Mouse (Mus musculus) c-Kit-positive CD71-positive TER-119-negative erythroid progenitor cells, embryonic 14.5 days (primary cell): ENCODE measurements around the gene Trim29.

Experiments
- DNase-seq: peaks from one replicate; pipeline ENCODE4 v3.0.0-alpha.2; 2013; ENCODE audit warnings: low read depth

Trim29 gene

DNA sequence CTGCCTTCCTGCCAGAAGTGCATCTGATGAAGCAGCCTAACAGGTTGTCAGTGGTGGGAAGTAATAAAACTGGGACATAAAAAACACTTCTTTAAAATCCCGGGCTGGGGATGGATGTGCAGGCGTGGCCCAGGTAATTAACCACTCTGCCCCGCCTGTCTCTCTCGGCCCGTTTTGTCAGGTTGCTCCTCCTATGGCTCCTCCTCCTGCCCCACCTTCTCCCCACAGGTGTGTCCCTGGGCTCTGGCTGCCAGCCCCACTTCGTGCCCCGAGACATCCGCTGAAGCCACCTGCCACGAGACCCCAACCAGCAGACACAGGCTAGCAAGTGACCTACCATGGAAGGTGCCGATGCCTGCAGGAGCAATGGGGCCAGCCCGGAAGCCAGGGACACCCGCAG is at the start of gene Trim29:
Trim29 (plus strand) TSS at position 311 of the 400 bp plus-strand sequence.
- DNase-seq: no peak

DNA sequence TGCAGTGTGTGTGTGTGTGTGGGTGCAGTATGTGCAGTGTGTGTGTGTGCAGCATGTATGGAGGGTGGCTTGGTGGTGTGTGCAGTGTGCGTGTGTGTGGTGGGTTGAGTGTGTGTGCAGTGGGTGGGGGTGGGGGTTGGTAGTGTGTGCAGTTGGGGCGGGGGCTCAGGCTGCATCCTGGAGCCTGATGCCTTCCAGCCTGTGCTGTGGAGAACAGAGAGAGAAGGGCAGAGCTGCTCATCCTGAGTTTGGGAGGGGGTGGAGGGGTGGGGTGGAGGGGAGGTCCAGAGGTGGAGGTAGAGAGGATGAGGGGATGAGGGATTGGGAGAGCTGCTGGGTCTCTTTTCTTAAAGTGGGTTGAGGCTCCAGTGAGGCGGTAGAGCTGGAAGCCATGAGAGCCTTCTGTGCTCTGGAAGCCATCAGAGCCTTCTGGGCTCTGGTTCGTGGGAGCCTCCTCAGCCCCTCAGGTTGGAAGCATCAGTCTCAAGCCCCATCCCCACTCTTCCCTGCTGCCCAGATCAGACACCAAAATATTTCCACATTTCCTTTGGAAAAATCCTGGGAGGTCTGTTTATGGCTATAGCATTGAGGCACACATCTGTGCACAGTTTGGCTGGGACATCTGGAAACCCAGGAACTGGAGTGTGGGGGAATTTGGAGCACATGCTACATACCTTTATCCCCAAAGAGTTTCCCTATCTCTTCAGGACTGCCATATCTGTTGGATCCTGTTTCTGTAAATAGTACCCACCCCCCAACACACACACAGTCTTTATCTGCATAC is 49.3 kb upstream of the Trim29 start:
- no peak for DNase-seq

DNA sequence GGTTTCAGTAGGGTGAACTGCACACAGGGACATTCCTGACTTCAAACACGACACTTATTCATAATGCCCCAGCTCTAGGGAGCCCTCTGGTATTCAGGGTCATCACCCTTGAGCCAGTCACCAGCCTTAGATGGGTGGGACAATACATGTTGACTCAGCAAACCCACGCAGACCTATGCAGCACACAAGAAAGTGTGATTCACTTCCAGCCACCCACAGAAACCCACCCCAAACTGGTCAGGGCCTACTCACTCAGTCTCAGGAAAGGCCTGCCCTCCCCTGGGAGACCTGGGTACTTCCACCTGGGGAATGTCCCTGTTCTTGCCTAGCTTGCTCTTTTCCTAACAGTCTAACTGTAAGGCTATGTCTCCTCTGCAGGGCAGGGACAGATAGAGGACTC is 48.7 kb upstream of the Trim29 start:
- DNase-seq: no peak

DNA sequence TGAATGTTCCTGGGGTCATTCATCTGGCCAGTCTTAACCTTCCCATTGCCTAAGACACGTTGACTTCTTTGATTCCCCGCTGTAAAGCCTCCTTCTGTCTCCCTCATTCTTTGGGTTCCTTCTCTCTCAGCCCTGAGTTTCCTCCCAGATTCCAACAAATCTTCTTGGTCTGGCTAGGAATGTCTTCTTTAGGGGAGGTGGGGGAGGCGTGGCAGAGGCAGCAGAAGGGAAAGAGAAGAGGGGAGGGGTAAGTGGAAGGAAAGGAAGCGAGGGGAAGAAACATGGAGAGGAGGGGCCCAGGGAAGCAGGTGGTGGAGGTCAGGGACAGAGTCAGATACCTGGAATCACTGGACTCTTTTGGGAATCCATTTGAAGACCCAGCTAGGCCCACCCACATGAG is 48.3 kb upstream of the Trim29 start:
- DNase-seq: no peak

DNA sequence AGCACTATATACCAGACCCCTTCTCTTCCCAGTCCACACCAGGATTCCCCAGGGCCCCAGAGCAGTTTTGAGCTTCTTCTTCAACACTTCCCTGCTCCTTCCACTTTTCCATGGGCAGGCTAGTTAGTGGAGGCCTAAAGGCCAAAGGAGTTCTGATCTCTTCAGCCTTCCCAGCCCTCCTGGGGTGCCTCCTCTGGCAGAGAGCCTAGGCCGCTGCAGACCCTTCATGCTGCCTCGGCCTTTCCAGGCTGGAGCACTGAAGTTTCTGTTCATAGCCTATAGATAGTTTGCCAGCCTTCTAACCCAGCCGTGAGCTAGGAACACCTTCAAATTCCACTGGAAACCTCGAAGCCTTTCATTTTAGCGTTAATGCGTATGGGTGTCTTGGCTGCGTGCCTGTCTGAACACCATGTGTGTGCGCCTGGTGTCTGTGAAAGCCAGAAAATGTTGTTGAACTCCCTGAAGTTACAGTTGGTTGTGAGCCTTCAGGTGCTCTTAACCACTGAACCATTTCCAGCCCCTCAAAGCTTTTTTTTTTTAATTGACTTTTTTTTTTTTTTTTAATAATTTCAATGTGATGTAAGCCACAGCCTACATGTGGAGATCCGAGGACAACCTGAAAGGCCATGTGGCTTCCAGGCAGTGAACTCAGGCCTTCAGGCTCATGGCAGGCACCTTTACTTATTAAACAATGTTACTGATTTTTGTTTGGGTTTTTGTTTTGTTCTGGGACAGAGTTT is 47.7 kb upstream of the Trim29 start:
- no peak for DNase-seq

DNA sequence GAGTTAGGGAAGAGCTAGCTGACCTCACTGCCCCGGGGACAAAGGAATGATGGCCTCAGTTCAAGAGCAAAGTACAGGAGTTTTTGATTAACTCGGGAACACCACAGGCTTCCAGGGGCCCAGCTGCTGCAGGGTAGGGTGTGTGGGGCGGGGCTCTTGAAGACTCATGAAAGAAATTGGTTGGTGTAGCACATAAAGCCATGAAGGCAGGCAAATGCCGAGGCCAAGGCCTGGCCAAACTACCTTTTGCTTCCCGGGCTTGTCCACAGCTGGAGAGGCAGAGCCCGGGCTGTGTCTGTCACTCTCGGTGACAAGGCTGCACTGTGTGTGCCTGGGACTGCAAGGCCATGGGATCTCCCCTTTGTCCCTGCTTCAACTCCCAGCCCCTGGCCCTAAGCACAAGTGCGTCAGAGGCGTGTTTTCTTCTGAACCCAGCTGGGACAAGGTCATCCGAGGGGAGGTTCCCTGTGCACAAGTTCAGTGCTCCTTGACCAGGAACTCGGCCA is 46.6 kb upstream of the Trim29 start:
- no peak for DNase-seq

DNA sequence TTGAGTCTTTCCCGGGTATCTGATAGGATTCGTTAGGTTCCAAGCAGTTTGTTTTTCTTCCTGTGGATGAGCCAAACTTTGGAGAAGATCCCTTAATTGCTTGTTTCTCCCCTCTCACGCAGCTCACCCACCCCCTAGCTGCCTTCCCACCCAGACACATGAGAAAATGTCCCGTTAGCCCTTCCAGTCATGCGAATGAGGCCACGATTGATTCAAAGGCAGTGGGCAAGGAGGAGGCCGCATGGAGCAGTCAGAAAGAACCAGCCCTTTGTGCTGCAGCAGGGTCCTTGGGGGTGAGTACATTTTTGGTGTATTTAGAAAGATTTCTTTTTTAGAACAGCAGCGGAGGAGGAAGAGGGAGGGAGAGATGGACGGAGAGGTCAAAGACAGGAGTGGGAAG is 45.5 kb upstream of the Trim29 start:
- no peak for DNase-seq

DNA sequence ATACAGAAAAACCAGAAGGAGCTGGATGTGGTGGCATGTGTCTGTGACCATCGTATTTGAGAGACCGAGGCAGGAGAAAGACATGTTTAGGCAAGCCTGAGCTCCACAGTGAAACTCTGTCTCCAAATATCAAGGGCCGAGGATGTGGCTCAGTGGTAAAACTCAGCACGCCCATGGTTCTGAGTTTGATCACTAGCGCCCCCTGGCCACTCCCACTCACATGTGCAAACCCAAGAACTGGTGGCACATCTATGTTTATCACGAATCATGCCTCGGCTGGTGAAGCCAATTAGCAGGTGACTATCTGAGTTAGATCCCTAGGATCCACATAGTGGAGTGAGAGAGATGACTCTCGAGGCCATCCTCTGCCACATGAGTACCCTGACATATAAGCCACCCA is 43.3 kb upstream of the Trim29 start:
- DNase-seq: peak; percentile 74

DNA sequence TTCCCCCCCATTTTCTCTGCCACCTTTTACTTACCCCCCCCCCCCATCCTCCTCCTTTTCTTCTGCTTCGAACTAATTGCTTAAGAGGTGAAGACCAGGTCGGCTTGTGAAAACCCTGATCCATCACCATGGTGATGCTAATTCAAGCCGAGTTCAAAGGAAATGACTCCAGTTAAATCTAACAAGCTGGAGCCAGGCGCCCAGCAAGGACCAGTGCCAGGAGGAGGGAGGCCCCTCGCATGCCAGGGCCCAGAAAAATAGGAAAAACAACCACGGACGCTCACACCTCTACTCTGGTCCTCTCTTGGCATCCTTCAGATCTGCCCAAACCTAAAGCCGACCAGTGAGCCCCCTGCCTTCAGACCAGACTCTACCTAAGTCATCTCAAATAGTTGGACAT is 41.5 kb upstream of the Trim29 start:
- DNase-seq: no peak

DNA sequence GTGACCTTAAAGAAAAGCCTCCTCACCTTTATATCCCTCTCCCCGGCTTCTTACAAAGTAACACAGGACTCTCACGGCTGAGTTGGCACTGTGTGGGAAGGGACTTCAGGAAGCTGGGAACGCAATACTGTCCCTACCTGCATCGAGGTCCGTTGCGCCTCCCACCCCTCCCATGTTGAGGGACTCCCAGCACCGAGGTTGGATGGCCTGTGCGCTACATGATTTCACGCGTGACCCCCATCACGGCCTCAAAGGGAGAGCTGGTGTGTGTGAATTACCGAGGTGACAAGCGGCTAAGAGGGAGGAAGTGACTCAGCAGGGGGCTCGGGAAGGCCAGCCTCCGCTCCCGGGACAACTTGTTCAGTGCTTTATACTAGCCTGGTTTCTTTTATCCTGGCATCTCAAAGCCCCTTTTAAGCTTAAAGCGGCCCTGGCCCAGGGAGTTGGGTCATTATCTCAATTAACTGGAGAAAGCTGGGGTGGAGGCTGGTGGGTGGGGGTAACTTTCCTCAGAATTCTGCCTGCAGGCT is 39.9 kb upstream of the Trim29 start:
- DNase-seq: no peak

DNA sequence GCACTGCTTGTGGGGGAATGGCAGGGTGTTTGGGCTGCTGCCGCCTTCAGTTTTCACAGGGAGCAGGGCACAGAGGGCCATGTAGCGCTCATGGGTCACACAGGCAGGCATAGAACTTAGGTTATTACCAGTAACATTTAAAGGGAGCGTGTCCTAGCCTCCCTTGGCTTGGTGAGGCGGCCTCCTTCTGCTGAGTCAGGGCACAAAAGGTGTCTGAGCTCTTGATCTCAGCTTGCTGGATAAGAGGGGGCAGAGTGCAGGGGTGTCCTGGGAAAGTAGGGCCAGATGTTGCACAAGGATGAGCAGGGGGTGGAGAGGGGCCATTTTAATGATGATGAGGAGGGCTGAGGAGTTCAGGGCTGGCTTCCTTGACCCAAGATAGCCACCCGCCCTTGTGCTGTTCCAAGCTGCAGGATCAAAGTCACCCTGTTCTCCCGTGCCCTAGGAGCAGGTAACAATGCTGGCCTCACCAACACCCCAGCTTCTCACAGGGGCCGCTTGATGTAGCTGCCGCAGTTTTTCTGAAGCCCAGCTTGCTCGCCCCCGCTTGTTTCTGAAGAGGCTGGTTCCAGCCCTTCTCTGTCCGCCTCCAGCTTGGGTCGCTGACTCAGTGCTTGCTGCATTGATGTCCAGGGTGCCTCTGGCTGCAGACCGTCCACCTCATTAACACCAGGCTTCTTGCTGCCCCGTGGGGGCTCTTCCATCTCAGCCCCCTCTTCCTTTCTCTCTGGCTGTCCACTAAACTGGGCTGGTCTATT is 38.7 kb upstream of the Trim29 start:
- no peak for DNase-seq

DNA sequence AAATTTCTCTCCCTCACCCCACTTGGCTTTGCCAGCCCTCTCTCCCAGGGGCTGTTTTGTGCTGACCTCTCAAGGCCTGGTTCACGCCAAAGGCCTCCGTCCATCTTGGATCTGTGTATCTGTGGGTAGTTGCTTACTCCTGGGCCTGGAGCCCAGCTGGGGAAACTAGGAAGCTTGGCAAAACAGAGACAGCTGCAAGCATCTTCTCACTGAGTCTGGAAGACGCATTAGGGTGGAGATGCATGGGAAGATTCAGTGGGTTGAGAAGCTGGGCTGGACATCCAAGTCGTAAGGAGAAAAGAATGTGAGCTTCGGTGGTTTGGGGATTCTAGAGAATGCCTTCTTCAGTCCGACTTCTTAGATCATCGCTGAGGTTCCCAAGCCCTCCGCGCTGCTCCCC is 36.9 kb upstream of the Trim29 start:
- no peak for DNase-seq

DNA sequence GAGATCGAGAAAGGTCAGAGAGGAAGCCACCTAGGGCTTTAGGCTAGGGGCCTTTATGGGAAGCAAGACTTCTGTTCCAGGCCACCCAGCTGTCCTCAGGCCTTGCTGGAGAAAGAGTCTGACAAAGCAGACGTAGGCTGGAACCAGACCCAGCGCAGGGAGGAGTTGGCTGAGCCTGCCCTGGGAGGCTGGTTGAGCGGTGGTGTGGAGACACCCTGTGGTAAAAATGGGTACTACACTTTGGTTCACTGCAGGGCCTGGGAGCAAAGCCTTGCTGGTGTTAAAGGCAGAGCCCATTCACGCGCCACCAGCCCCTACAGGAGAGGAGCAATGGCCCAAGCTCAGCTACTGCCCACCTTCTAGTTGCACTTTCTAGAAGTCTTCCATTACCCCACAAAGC is 26.4 kb upstream of the Trim29 start:
- peak; percentile 58 for DNase-seq

DNA sequence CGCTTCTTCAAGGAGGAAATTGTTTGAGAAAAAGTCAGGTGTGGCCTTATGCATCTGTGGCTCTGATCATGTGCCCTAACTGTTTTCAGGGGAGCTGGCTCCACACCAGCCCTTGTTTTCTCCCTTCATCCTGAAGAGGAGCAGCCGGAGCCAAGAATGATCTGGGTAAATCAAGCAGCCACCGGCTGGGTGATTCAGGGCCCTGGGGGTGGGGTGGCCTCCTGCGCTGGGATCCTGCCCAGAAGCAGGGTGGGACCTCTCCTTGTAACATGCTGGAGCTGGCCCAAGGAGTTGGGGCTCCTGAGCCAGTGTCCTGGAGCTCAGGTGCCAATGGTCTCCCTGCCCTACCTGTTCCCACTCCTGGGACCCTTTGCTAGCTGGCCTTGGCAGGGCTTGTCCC is 25.4 kb upstream of the Trim29 start:
- no peak for DNase-seq

DNA sequence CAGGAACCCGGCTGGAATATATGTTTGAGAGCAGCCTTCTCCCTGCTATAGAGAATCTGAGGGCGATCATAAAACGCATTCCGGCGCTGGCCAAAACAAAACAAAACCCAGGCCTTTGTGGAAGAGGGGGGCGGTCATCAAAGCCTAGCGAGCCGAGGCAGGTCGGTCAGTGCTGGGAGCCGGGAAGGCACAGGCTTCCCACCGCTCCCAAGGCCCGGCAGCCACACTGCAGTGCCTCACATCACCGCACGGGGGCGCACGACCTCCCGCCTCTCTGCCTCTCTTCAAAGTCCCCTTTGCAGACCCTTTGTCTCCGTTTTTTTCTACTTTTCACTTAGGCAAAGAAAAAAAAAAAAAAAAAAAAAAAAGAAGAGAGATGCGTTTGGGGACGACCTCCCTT is 23.8 kb upstream of the Trim29 start:
- DNase-seq: no peak

DNA sequence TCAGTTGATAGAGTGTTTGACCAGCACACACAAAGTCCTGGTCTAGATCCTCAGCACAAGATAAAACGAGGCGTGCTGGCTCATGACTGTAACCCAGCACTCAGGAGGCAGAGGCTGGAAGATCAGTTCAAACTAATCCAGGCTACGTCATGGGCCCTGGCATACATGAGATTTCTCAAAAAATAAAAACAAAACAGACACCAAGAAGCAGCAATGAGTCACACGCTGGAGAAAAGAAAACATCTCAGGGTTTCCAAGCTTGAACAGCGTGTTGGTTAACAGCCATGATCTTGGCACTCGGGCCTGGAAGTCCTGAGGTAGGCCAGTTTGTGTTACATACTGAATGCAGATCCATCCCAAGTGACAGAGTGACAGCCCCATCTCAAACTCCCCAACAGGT is 17.6 kb upstream of the Trim29 start:
- no peak for DNase-seq

DNA sequence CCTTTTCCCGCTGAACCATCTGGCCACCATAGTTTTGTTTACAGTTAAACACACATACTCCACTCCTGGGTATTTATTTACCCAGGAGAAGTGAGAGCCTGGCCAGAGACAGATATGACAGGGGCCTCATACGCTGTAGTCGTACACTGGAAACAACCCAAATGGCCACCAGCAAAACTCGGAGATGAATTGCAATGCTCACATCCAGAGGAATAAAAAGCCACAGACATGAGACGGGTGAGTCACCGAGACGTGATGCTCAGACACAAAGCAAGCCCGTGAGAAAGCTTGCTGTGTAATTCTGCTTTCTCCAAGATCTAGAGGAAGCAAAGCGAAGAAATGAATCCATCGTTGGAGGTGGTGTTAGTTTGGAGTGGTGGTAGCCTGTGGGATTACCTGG is 10.3 kb upstream of the Trim29 start:
- DNase-seq: no peak

DNA sequence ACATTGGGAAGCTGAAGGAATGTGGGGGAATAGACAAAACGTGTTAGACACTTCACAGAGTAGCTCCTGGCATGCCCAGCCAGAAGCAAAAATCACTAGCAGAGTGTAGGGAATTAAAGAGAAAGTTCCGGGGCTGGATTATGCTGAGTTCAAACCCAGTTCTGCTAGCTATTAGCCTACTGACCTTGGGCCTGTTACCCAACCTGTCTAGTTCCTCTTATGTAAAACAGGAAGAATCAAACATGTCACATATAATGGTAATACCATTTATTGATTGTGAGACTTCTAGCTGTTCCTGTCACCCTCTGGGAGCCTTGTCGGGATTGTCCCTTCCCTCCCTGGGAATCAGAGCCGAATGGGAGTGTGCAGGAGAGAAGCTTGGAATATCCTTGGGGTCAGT is 7.7 kb upstream of the Trim29 start:
- DNase-seq: no peak

DNA sequence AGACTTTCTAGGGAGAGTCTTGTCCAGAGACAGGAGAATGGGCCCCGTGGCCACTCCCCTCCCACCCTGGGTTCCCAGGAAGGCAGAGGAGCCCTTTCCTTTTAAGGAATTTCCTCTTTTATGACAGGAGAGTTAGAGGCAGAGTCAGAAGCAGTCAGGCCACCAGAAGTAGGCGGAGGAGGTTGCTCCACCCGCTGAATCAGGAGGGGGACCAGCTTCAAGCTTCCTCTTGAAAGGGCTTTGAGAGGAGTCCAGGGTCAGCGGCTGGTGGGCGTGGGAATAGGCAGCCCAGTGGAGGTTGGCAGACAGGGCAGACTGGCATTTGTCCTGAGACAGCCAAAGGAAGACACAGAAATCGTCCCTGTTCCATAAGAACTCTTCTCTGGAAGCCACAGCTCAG is 4.8 kb upstream of the Trim29 start:
- DNase-seq: no peak

DNA sequence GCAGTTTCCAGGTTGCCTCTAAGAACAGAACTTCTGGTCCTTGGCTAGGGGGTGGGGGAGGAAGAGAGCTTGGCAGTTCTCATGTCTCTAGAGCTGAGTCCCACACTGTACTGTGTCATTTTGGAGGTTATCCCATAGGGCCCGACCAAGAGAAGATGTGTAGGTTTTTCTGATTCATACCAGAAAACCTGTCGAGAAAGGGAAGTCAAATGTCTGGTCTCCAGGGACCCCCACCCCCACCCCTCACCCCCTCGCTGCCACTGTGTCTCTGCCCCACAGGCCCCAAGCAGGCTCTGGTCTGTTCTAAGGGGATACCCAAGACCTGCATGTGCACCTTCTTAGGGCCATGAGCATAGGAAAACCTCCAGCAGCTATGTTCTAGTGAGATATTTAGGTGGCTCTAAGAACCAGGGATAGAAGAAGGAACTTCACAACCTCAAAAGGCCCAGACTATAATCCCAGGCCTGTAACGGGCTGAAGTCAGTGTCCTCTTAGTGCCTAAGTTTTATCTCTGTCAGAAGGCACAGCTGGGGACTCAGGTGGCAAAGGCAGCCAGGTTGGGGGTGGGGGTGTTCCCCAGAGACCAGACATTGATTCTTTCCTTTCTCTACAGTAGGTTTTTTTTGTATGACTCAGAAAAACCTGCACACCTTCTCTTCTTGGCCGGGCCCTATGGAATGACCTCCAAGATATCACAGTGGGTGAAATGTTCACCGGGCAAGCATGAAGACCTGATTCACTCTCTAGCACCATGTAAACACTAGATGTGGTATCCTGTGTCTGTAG is 1.4 kb upstream of the Trim29 start:
- no peak for DNase-seq

DNA sequence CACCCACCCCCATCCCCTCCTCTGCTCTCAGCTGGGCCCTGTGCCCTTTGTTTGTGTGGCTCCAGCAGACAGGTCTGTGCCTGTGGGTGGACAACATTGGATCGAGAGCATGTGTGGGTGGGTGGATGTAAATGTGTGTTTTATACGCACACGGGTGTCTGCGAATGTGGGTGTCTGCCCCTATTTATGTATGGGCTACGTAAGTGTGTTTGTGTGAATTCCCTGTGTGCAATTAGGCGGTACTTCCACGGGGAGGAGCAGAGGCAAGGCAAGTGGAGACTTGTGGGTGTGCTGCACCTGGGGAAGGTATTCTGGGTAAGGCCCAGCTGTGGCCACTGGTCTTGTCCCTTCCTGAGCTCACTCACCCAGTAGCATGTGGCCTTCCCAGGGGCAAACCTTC is 1.5 kb downstream of the Trim29 start:
- no peak for DNase-seq

DNA sequence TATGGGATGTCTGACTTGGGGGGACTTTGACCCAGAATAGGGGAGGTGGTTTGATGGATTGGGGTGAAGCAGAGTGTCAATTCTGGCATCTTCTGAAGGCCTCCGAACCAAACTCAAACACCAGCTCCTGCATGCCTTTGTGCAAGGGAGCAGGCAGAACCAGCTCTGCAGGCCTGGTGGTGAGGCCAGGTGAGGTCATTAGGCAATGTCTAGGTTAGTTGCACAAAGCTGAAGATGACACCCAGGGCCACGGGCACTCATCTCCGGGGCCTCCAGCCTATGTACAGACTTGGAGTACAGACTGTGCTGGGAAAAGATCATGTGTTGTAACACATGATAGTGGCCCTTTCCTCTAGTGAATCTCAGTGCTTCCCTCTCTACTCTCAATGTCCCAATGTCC is 3.2 kb downstream of the Trim29 start:
- DNase-seq: no peak
